Mouse (Mus musculus): ENCODE results near the gene Smoc1. TPM values are rescaled to one million over a fixed set of nuclear protein-coding genes. Genes with fewer than 3 reads are reported as not detected.

The Smoc1 gene
- total and polyA plus RNA-seq, 2 experiments from 2014 or later, result 24.5 to 28.7 TPM

- TF ChIP-seq CTCF (IDR thresholded peaks at IDR 0.05), result peak; percentile 84
- WGBS, result 55% methylated on average over 3 of the region's 3 CpGs
- DNase-seq (ENCODE audit: low spot score), result peak; percentile 50
Observed at GRCm38 (mm10) chr12:81182073-81182472, 155.5 kb downstream of the Smoc1 start.

GRCm38 (mm10) chr12:81184967-81185366 is 158.4 kb downstream of the Smoc1 start:
- DNase-seq (ENCODE audit: low spot score) (no peak), ATAC-seq (ENCODE audit: low FRiP score) (no peak)
- no peak overlapping the region for H3K4me2 ChIP-seq (ENCODE audit: low read depth, low read length, poor library complexity, severe bottlenecking)
- no peaks in the 10 kb centered on the region for H3K36me3 ChIP-seq (ENCODE audit: insufficient read depth, low read length)
- H3K9me3 ChIP-seq (ENCODE audit: low read length), result no peaks in the 10 kb centered on the region
- H3K4me3 ChIP-seq (ENCODE audit: low read depth, low read length), result no peak overlapping the region
- H3K4me1 ChIP-seq (ENCODE audit: insufficient read depth, low read length), result no peaks in the 10 kb centered on the region
- no peaks in the 10 kb centered on the region for H3K27me3 ChIP-seq (ENCODE audit: insufficient read depth, low read length)
- whole genome bisulfite sequencing, result 93% methylated on average over 2 of the region's 2 CpGs
- no peak overlapping the region for H3K27ac ChIP-seq (ENCODE audit: low read depth, low read length)
- TF ChIP-seq CTCF (IDR thresholded peaks at IDR 0.05), result no peak
- H3K9ac ChIP-seq (replicated peaks; ENCODE audit: low read length, poor library complexity, severe bottlenecking), result no peak overlapping the region

More at GRCm38 (mm10) chr12:81182073-81182472, 155.5 kb downstream of the Smoc1 start:
- ATAC-seq (ENCODE audit: low FRiP score), result no peak; the same call in 1 of the 2 replicates
- H3K4me2 ChIP-seq (ENCODE audit: low read depth, low read length, poor library complexity, severe bottlenecking), result no peak overlapping the region
- H3K27me3 ChIP-seq (ENCODE audit: insufficient read depth, low read length), result no peaks in the 10 kb centered on the region
- no peaks in the 10 kb centered on the region for H3K36me3 ChIP-seq (ENCODE audit: insufficient read depth, low read length)
- H3K9ac ChIP-seq (replicated peaks; ENCODE audit: low read length, poor library complexity, severe bottlenecking), result no peak overlapping the region
- H3K4me1 ChIP-seq (ENCODE audit: insufficient read depth, low read length), result no peaks in the 10 kb centered on the region
- no peak overlapping the region for H3K4me3 ChIP-seq (ENCODE audit: low read depth, low read length)
- no peaks in the 10 kb centered on the region for H3K9me3 ChIP-seq (ENCODE audit: low read length)
- H3K27ac ChIP-seq (ENCODE audit: low read depth, low read length), result no peak overlapping the region

GRCm38 (mm10) chr12:81186081-81186480 is 159.5 kb downstream of the Smoc1 start:
- DNase-seq (ENCODE audit: low spot score) (no peak), ATAC-seq (ENCODE audit: low FRiP score) (no peak)
- no peak for TF ChIP-seq CTCF (IDR thresholded peaks at IDR 0.05)

GRCm38 (mm10) chr12:81186668-81187067 is 160.1 kb downstream of the Smoc1 start:
- no peak for TF ChIP-seq CTCF (IDR thresholded peaks at IDR 0.05)

More at GRCm38 (mm10) chr12:81186081-81186480, 159.5 kb downstream of the Smoc1 start:
- 97% methylated on average over 4 of the region's 4 CpGs for whole genome bisulfite sequencing
- no peak overlapping the region for H3K9ac ChIP-seq (replicated peaks; ENCODE audit: low read length, poor library complexity, severe bottlenecking)
- H3K4me3 ChIP-seq (ENCODE audit: low read depth, low read length), result no peak overlapping the region
- H3K27ac ChIP-seq (ENCODE audit: low read depth, low read length), result no peak overlapping the region
- no peak overlapping the region for H3K4me2 ChIP-seq (ENCODE audit: low read depth, low read length, poor library complexity, severe bottlenecking)
- no peaks in the 10 kb centered on the region for H3K36me3 ChIP-seq (ENCODE audit: insufficient read depth, low read length)
- no peaks in the 10 kb centered on the region for H3K9me3 ChIP-seq (ENCODE audit: low read length)
- H3K27me3 ChIP-seq (ENCODE audit: insufficient read depth, low read length), result no peaks in the 10 kb centered on the region
- no peaks in the 10 kb centered on the region for H3K4me1 ChIP-seq (ENCODE audit: insufficient read depth, low read length)

GRCm38 (mm10) chr12:81188423-81188822 is 161.8 kb downstream of the Smoc1 start:
- no peak for TF ChIP-seq CTCF (IDR thresholded peaks at IDR 0.05)
- ATAC-seq (ENCODE audit: low FRiP score) (no peak), DNase-seq (ENCODE audit: low spot score) (no peak)
- Histone ChIP-seq H3K27ac (ENCODE audit: low read depth, low read length) (no peak overlapping the region), H3K9me3 (ENCODE audit: low read length) (no peaks in the 10 kb centered on the region), H3K27me3 (ENCODE audit: insufficient read depth, low read length) (no peaks in the 10 kb centered on the region), H3K4me1 (ENCODE audit: insufficient read depth, low read length) (no peaks in the 10 kb centered on the region), H3K36me3 (ENCODE audit: insufficient read depth, low read length) (no peaks in the 10 kb centered on the region), H3K4me2 (ENCODE audit: low read depth, low read length, poor library complexity, severe bottlenecking) (no peak overlapping the region), H3K4me3 (ENCODE audit: low read depth, low read length) (no peak overlapping the region), H3K9ac (replicated peaks; ENCODE audit: low read length, poor library complexity, severe bottlenecking) (no peak overlapping the region)
- WGBS, result 92% methylated on average over 3 of the region's 3 CpGs

More at GRCm38 (mm10) chr12:81186668-81187067, 160.1 kb downstream of the Smoc1 start:
- Histone ChIP-seq H3K4me3 (ENCODE audit: low read depth, low read length) (no peak overlapping the region), H3K27me3 (ENCODE audit: insufficient read depth, low read length) (no peaks in the 10 kb centered on the region), H3K9ac (replicated peaks; ENCODE audit: low read length, poor library complexity, severe bottlenecking) (no peak overlapping the region), H3K27ac (ENCODE audit: low read depth, low read length) (no peak overlapping the region), H3K4me1 (ENCODE audit: insufficient read depth, low read length) (no peaks in the 10 kb centered on the region), H3K9me3 (ENCODE audit: low read length) (no peaks in the 10 kb centered on the region), H3K4me2 (ENCODE audit: low read depth, low read length, poor library complexity, severe bottlenecking) (no peak overlapping the region), H3K36me3 (ENCODE audit: insufficient read depth, low read length) (no peaks in the 10 kb centered on the region)
- DNase-seq (ENCODE audit: low spot score), result no peak
- 89% methylated on average over 3 of the region's 3 CpGs for WGBS
- ATAC-seq (ENCODE audit: low FRiP score), result no peak

- WGBS, result 94% methylated on average over 4 of the region's 4 CpGs
- DNase-seq (ENCODE audit: low spot score), result no peak
Observed at GRCm38 (mm10) chr12:81188996-81189395, 162.4 kb downstream of the Smoc1 start.

More at GRCm38 (mm10) chr12:81188996-81189395, 162.4 kb downstream of the Smoc1 start:
- no peak overlapping the region for H3K4me3 ChIP-seq (ENCODE audit: low read depth, low read length)
- no peaks in the 10 kb centered on the region for H3K4me1 ChIP-seq (ENCODE audit: insufficient read depth, low read length)
- no peak overlapping the region for H3K9ac ChIP-seq (replicated peaks; ENCODE audit: low read length, poor library complexity, severe bottlenecking)
- no peak for ATAC-seq (ENCODE audit: low FRiP score)
- no peak overlapping the region for H3K27ac ChIP-seq (ENCODE audit: low read depth, low read length)
- H3K36me3 ChIP-seq (ENCODE audit: insufficient read depth, low read length), result no peaks in the 10 kb centered on the region
- H3K9me3 ChIP-seq (ENCODE audit: low read length), result no peaks in the 10 kb centered on the region
- TF ChIP-seq CTCF (IDR thresholded peaks at IDR 0.05), result no peak
- H3K4me2 ChIP-seq (ENCODE audit: low read depth, low read length, poor library complexity, severe bottlenecking), result no peak overlapping the region
- no peaks in the 10 kb centered on the region for H3K27me3 ChIP-seq (ENCODE audit: insufficient read depth, low read length)

Measured in midbrain, postnatal 0 days (tissue).